Comparison of ENCODE assay signal across 8 mouse cellular contexts in the genomic region with DNA sequence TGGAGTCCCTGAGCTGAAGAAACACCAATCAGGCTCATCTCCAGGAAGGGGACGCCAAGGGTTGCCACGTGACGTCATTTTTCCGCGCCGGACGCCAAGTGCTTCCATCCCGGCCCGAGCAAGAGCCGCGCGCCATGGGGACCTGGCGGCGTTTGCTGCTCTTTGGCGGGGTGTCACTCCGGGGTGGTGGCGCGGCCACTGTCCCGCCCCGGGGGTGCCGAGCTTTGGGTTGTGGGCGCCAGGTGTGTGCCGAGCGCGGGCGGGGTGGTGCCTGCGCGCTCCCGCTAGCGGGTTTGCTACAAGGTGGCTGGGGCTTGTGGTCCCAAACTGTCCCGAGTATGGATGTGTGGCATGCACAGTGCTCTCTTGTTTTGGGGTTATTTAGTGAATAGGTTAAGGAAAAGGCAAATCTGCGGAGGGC. TPM values are rescaled to one million over a fixed set of nuclear protein-coding genes. Genes with fewer than 3 reads are reported as not detected.
DNase-seq lines count a peak whose midpoint lies in the region; ATAC-seq and TF ChIP-seq lines count a peak whose summit lies in the region.

Gene Nubpl (plus strand): TSS at position 88 of the 421 bp plus-strand sequence.

- H3K4me3 ChIP-seq in E14TG2a.4 (replicated peaks; ENCODE audit: low read length), result peak within 1 kb of the TSS; percentile 93
- H3K4me3 ChIP-seq in forebrain, embryonic 12.5 days (replicated peaks), result peak within 1 kb of the TSS; percentile 91
- peak within 1 kb of the TSS; percentile 91 for H3K4me3 ChIP-seq in heart, postnatal 0 days (ENCODE audit: low read depth, low read length)
- H3K4me3 ChIP-seq in liver, embryonic 16.5 days (ENCODE audit: low read depth, low read length), result peak within 1 kb of the TSS; percentile 87
- H3K4me3 ChIP-seq in neural tube, embryonic 13.5 days, result peak within 1 kb of the TSS; percentile 86
- peak within 1 kb of the TSS; percentile 89 for H3K4me3 ChIP-seq in testis, adult 2 months (ENCODE audit: control insufficient read depth, low read depth, low read length)

- H3K27ac ChIP-seq in forebrain, embryonic 12.5 days, result 0 out of 2 replicates have a peak within 1 kb of the TSS, but pooled peaks have one; percentile 50
- peak within 1 kb of the TSS; percentile 65 for H3K27ac ChIP-seq in heart, postnatal 0 days (ENCODE audit: low read depth)
- H3K27ac ChIP-seq in liver, embryonic 16.5 days (ENCODE audit: low read length), result no peak within 1 kb of the TSS
- peak within 1 kb of the TSS; percentile 68 for H3K27ac ChIP-seq in neural tube, embryonic 13.5 days (replicated peaks)
- H3K27ac ChIP-seq in testis, adult 2 months (ENCODE audit: control insufficient read depth, insufficient read depth, low read depth, low read length), result no peak within 1 kb of the TSS

- no peak for TF ChIP-seq EP300 in heart, postnatal 0 days (IDR thresholded peaks at IDR 0.05; ENCODE audit: low read depth)

- H3K9ac ChIP-seq in forebrain, embryonic 12.5 days, result peak within 1 kb of the TSS; percentile 84
- peak within 1 kb of the TSS; percentile 84 for H3K9ac ChIP-seq in heart, postnatal 0 days (replicated peaks; ENCODE audit: low read depth, low read length)
- H3K9ac ChIP-seq in liver, embryonic 16.5 days (ENCODE audit: low read depth, low read length), result peak within 1 kb of the TSS; percentile 85
- H3K9ac ChIP-seq in neural tube, embryonic 13.5 days, result peak within 1 kb of the TSS; percentile 91

- H3K9me3 ChIP-seq in E14TG2a.4 (ENCODE audit: low read length), result no peaks in the 10 kb centered on the region
- H3K9me3 ChIP-seq in forebrain, embryonic 12.5 days, result no peaks in the 10 kb centered on the region
- no peaks in the 10 kb centered on the region for H3K9me3 ChIP-seq in heart, postnatal 0 days (replicated peaks; ENCODE audit: control insufficient read depth, low read length)
- no peaks in the 10 kb centered on the region for H3K9me3 ChIP-seq in liver, embryonic 16.5 days (replicated peaks; ENCODE audit: control insufficient read depth, low read length)
- H3K9me3 ChIP-seq in neural tube, embryonic 13.5 days, result no peaks in the 10 kb centered on the region

- H3K36me3 ChIP-seq in E14TG2a.4 (ENCODE audit: insufficient read depth, low read length), result no peaks in the 10 kb centered on the region
- no peaks in the 10 kb centered on the region for H3K36me3 ChIP-seq in forebrain, embryonic 12.5 days (replicated peaks)
- H3K36me3 ChIP-seq in heart, postnatal 0 days (replicated peaks; ENCODE audit: control insufficient read depth, insufficient read depth, low read length), result no peaks in the 10 kb centered on the region
- H3K36me3 ChIP-seq in liver, embryonic 16.5 days (ENCODE audit: control insufficient read depth, insufficient read depth), result no peaks in the 10 kb centered on the region
- no peaks in the 10 kb centered on the region for H3K36me3 ChIP-seq in neural tube, embryonic 13.5 days
- no peaks in the 10 kb centered on the region for H3K36me3 ChIP-seq in testis, adult 2 months (ENCODE audit: control insufficient read depth, insufficient read depth, low read length)

- peak within 1 kb of the TSS; percentile 58 for H3K4me2 ChIP-seq in forebrain, embryonic 12.5 days
- peak within 1 kb of the TSS; percentile 71 for H3K4me2 ChIP-seq in heart, postnatal 0 days (ENCODE audit: low read depth, low read length)
- peak within 1 kb of the TSS; percentile 62 for H3K4me2 ChIP-seq in liver, embryonic 16.5 days (ENCODE audit: low read depth, low read length)
- peak within 1 kb of the TSS; percentile 62 for H3K4me2 ChIP-seq in neural tube, embryonic 13.5 days

- peak; percentile 98 for ATAC-seq in forebrain, embryonic 12.5 days (ENCODE audit: low FRiP score)
- ATAC-seq in heart, postnatal 0 days (ENCODE audit: insufficient read depth, low read depth), result peak; percentile 99
- ATAC-seq in liver, embryonic 16.5 days (ENCODE audit: low read depth), result peak; percentile 90
- peak; percentile 98 for ATAC-seq in neural tube, embryonic 13.5 days (ENCODE audit: low read depth)

- no peak for TF ChIP-seq CTCF in E14TG2a.4 (conservative IDR thresholded peaks at IDR 0.05; ENCODE audit: low read length)
- no peak for TF ChIP-seq CTCF in heart, postnatal 0 days (IDR thresholded peaks at IDR 0.05; ENCODE audit: low read depth)
- no peak for TF ChIP-seq CTCF in testis, adult 2 months (IDR thresholded peaks at IDR 0.05; ENCODE audit: control insufficient read depth, insufficient read depth, insufficient replicate concordance, low read depth, low read length)

- peak; percentile 86 for TF ChIP-seq POLR2A in testis, adult 2 months (IDR thresholded peaks at IDR 0.05; ENCODE audit: control insufficient read depth, low read depth, low read length)

- DNase-seq in c-Kit-positive CD71-positive TER-119-positive erythroid progenitor cells, embryonic 14.5 days (ENCODE audit: low spot score), result peak; percentile 91
- peak; percentile 91 for DNase-seq in heart, postnatal 0 days (ENCODE audit: low spot score)
- peak; percentile 99 for DNase-seq in kidney, postnatal 4 days

- under 1% methylated on average over 32 of the region's 32 CpGs for WGBS in forebrain, embryonic 12.5 days
- under 1% methylated on average over 32 of the region's 32 CpGs for WGBS in heart, postnatal 0 days
- WGBS in liver, embryonic 16.5 days (ENCODE audit: insufficient replicate concordance), result 0% methylated on average over 32 of the region's 32 CpGs
- under 1% methylated on average over 32 of the region's 32 CpGs for WGBS in neural tube, embryonic 13.5 days

- H3K4me1 ChIP-seq in E14TG2a.4 (replicated peaks; ENCODE audit: low read depth, low read length), result peaks cover 5% of the 10 kb centered on the region
- peaks cover 4% of the 10 kb centered on the region; the same call in 1 of the 2 replicates for H3K4me1 ChIP-seq in forebrain, embryonic 12.5 days
- no peaks in the 10 kb centered on the region; the same call in 1 of the 2 replicates for H3K4me1 ChIP-seq in heart, postnatal 0 days (ENCODE audit: control insufficient read depth, insufficient read depth)
- peaks cover 3% of the 10 kb centered on the region for H3K4me1 ChIP-seq in liver, embryonic 16.5 days (ENCODE audit: control insufficient read depth, low read depth, low read length)
- peaks cover 7% of the 10 kb centered on the region; the same call in 1 of the 2 replicates for H3K4me1 ChIP-seq in neural tube, embryonic 13.5 days (replicated peaks)
- H3K4me1 ChIP-seq in testis, adult 2 months (ENCODE audit: control insufficient read depth, insufficient read depth, low read length), result no peaks in the 10 kb centered on the region; the same call in 1 of the 2 replicates

- H3K27me3 ChIP-seq in E14TG2a.4 (ENCODE audit: insufficient read depth, low read length), result no peaks in the 10 kb centered on the region
- H3K27me3 ChIP-seq in forebrain, embryonic 12.5 days, result no peaks in the 10 kb centered on the region
- H3K27me3 ChIP-seq in heart, postnatal 0 days (ENCODE audit: control insufficient read depth, insufficient read depth, low read length), result no peaks in the 10 kb centered on the region
- no peaks in the 10 kb centered on the region for H3K27me3 ChIP-seq in liver, embryonic 16.5 days (ENCODE audit: control insufficient read depth, insufficient read depth, low read depth, low read length)
- no peaks in the 10 kb centered on the region for H3K27me3 ChIP-seq in neural tube, embryonic 13.5 days
- H3K27me3 ChIP-seq in testis, adult 2 months (ENCODE audit: control insufficient read depth, insufficient read depth, low read length), result no peaks in the 10 kb centered on the region

RNA-seq across cellular contexts. Expression of gene Nubpl, which starts in this region (rescaled TPM):
- polyA plus RNA-seq in forebrain, embryonic 12.5 days (2016; fragmentation: Nextera tagmentation; extraction: Ambion mirVana), result 14.3 and 16.6 TPM in 2 replicates
- 2.7 and 9.0 TPM in 2 replicates for total RNA-seq in heart, postnatal 0 days (2014; rRNA removed; ENCODE audit: low replicate concordance)
- 9.4 and 9.9 TPM in 2 replicates for polyA plus RNA-seq in heart, postnatal 0 days (2015; fragmentation: Nextera tagmentation; extraction: Ambion mirVana)
- 3.5 and 4.0 TPM in 2 replicates for polyA plus RNA-seq in liver, embryonic 16.5 days (2015; fragmentation: Nextera tagmentation; extraction: Ambion mirVana)
- 6.9 and 8.5 TPM in 2 replicates for polyA plus RNA-seq in neural tube, embryonic 13.5 days (2015; fragmentation: Nextera tagmentation; extraction: Ambion mirVana)
- 3.7 and 6.0 TPM in 2 replicates for polyA plus RNA-seq in testis, adult 2 months (2012; rRNA removed)

Comparison
In these comparisons a context has a peak if more than half of its experiments do, and no peak if none do; other contexts are left out.
1. H3K27ac ChIP-seq: peak in forebrain, embryonic 12.5 days (single experiment), heart, postnatal 0 days (single experiment) and neural tube, embryonic 13.5 days (single experiment); none in liver, embryonic 16.5 days (single experiment) and testis, adult 2 months (single experiment).
2. Peak in every context shown above with its lines, with median percentiles within 50 percentile points of each other: H3K4me3 ChIP-seq, DNase-seq, ATAC-seq, H3K4me2 ChIP-seq and H3K9ac ChIP-seq.